Mouse (Mus musculus): ENCODE measurements at regions not wholly inside any gene's neighbourhood (a gene's known extent, or its start where the extent isn't known, plus 50 kb on each side); places are given as distances from the start of the nearest gene placed in this dataset.

DNA sequence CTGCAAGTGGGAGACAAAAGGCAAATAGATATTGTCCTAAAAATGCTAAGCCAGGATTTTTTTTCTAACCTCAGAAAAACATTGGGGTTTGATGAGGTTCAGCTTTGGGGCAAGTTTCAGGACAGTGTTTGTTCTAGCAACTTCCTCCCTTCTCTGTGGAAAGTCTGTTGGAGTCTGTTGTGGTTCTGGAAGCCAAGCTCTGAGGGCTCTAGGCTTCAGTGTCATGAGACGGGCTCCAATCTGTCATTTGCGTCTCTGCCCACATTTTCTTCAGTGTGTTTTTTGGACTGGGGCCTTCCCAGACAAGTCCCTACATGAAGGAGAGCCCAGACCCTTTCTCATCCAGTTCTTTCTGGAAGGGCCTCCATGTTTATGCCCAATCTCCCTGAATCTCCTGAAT is 90.6 kb upstream of the Slc25a13 start:
- TF ChIP-seq CTCF (IDR thresholded peaks at IDR 0.05; ENCODE audit: low read depth, low read length) (no peak), POLR2AphosphoS5 (IDR thresholded peaks at IDR 0.05; ENCODE audit: insufficient replicate concordance, low read depth, low read length) (no peak), TAL1 (conservative IDR thresholded peaks at IDR 0.05; ENCODE audit: low read depth, low read length) (no peak), GATA1 (IDR thresholded peaks at IDR 0.05; ENCODE audit: borderline replicate concordance, low read length) (no peak), GATA2 (IDR thresholded peaks at IDR 0.05; ENCODE audit: borderline replicate concordance, low read depth, low read length) (no peak)
